Mouse (Mus musculus) left cerebral cortex, adult 8-10 months (tissue): ENCODE data around the gene Myo9b. TPM values are rescaled to one million over a fixed set of nuclear protein-coding genes. Genes with fewer than 3 reads are reported as not detected.
"Not testable (repeated sequence)": the region's sequence is repeated elsewhere in the genome, so short reads cannot be mapped to it uniquely, and the experiment has no call there.

ENCODE experiments used
- DNase-seq, 2 experiments: peaks; one replicate each; pipeline ENCODE4 v3.0.0; 2022; ENCODE audit warnings: low spot score in 2 of 2
- total RNA-seq, 4 experiments: library from RNA; stranded (reverse); gene quantifications; 2 replicates each; pipeline ENCODE4 v1.2.4; 2022

Gene Myo9b
- total RNA-seq, 4 experiments from 2014 or later = 28.9 to 34.6 (median 29.7) TPM

GRCm38 (mm10) chr8:71296784-71297183, 24.3 kb downstream of the Myo9b start:
- DNase-seq = no peak

GRCm38 (mm10) chr8:71297439-71297838, 24.9 kb downstream of the Myo9b start:
- DNase-seq = no peak

GRCm38 (mm10) chr8:71299716-71300115, 27.2 kb downstream of the Myo9b start:
- no peak for DNase-seq

GRCm38 (mm10) chr8:71302788-71303187, 30.3 kb downstream of the Myo9b start:
- no peak for DNase-seq

GRCm38 (mm10) chr8:71303632-71304031, 31.1 kb downstream of the Myo9b start:
- DNase-seq = no peak

GRCm38 (mm10) chr8:71305988-71306387, 33.5 kb downstream of the Myo9b start:
- no peak for DNase-seq

- no peak for DNase-seq
These were observed 34.9 kb downstream of the Myo9b start for GRCm38 (mm10) chr8:71307371-71307770.

GRCm38 (mm10) chr8:71307913-71308312, 35.4 kb downstream of the Myo9b start:
- DNase-seq = no peak

- no peak for DNase-seq
These were observed 37.9 kb downstream of the Myo9b start for GRCm38 (mm10) chr8:71310446-71310845.

- DNase-seq = no peak
These were observed 40.2 kb downstream of the Myo9b start for GRCm38 (mm10) chr8:71312700-71313099.

- no peak for DNase-seq
These were observed 41.4 kb downstream of the Myo9b start for GRCm38 (mm10) chr8:71313951-71314350.

- DNase-seq = no peak
These were observed 43.5 kb downstream of the Myo9b start for GRCm38 (mm10) chr8:71315972-71316371.

GRCm38 (mm10) chr8:71316486-71317031, 44.0 kb downstream of the Myo9b start:
- no peak for DNase-seq

GRCm38 (mm10) chr8:71318610-71319009, 46.1 kb downstream of the Myo9b start:
- DNase-seq = not testable (repeated sequence)

GRCm38 (mm10) chr8:71319760-71320159, 47.2 kb downstream of the Myo9b start:
- DNase-seq = not testable (repeated sequence)

- DNase-seq = no peak
These were observed 50.4 kb downstream of the Myo9b start for GRCm38 (mm10) chr8:71322939-71323338.

- no peak for DNase-seq
These were observed 52.3 kb downstream of the Myo9b start for GRCm38 (mm10) chr8:71324848-71325247.

GRCm38 (mm10) chr8:71337834-71338233, 65.3 kb downstream of the Myo9b start:
- not testable (repeated sequence) for DNase-seq

- no peak for DNase-seq
These were observed 68.1 kb downstream of the Myo9b start for GRCm38 (mm10) chr8:71340625-71341024.

- DNase-seq = no peak
These were observed 74.1 kb downstream of the Myo9b start for GRCm38 (mm10) chr8:71346581-71346980.

- DNase-seq = no peak
These were observed 78.6 kb downstream of the Myo9b start for GRCm38 (mm10) chr8:71351117-71351516.

- no peak for DNase-seq
These were observed 79.0 kb downstream of the Myo9b start for GRCm38 (mm10) chr8:71351520-71351919.

- no peak for DNase-seq
These were observed 85.5 kb downstream of the Myo9b start for GRCm38 (mm10) chr8:71358026-71358425.
